Mouse (Mus musculus) kidney, postnatal 4 days (tissue): Measurements from ENCODE around the gene Ndufa4.
"Not testable (repeated sequence)": the region's sequence is repeated elsewhere in the genome, so short reads cannot be mapped to it uniquely, and the experiment has no call there.

Experiments
- DNase-seq, 2 experiments: peaks; one replicate each; pipeline ENCODE4 v3.0.0; 2021; ENCODE audit warnings: mixed read lengths in 2 of 2

Ndufa4 gene

GRCm38 (mm10) chr6:11907269-11908032 lies at the start of gene Ndufa4, which contains the start of gene Phf14:
TSS of gene Ndufa4 (minus strand) at chr6:11907497.
TSS of gene Phf14 (plus strand) at chr6:11907809.
- DNase-seq = peak; percentile 92 to 95

DNA sequence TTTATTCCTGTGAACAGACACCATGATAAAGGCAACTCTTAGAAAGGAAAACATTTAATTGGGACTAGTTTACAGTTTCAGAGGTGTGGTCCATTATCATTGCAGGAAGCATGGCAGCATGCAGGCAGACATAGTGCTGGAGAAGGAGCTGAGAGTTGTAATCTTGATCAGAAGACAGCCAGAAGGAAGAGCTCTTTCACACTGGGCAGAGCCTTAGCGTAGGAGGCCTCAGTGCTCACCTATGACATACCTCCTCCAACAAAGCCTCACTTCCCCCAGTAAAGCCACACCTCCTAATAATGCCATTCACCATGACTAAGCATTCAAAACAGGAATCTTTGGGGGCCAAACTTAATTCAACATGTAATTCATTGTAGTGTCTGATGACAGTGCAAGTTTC lies 40.8 kb upstream of the Ndufa4 start:
- no peak for DNase-seq

- no peak for DNase-seq
These were observed 34.8 kb upstream of the Ndufa4 start for GRCm38 (mm10) chr6:11942089-11942488.

GRCm38 (mm10) chr6:11940895-11941294 lies 33.6 kb upstream of the Ndufa4 start:
- DNase-seq = no peak

GRCm38 (mm10) chr6:11933403-11933802 lies 26.1 kb upstream of the Ndufa4 start:
- no peak for DNase-seq

DNA sequence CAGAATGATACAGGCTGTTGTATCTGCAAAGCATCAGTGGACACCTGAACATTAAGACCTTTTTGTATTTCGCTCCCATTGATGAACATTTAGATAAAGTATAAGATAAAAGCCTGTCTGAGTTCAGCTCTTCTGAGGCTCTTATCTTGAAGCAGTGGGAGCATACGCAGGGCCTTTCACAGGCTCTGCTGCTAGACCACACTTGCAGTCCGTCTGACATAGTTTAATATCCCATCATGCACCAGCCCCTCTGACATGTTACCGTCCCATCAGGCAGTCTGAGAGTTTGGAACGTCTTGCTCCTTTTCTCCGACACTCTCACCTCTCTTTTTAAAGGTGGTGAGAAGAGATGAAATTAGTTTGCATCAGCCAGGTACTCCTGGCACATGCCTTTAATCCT lies 20.2 kb upstream of the Ndufa4 start:
- DNase-seq = peak in 1 of 2 experiments; percentile 6

DNA sequence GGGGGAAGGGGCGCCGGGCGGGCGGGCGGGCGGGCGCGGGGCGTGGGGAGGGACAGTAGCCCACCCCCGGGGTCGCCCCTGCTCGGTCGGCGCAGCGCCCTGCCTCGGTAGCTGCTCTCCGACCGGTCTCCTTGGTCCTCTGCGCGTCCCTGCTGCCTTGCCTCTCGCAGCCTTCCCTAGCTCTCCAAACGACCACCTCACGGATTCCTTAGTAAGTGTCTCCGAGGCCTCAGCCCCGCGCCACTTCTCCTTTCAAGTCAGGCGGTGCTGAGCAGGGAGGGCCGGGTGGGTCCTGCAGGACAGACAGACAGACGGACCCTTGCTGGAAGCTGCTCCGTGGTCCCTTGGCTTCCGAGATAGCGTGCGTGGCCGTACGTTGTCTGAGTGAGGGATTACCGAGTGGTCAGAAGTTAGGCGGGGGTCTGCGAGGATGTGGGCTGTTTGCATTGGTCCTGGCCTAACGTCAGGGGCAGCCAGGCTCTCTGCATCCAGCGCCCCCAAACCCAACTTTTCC lies 18.8 kb upstream of the Ndufa4 start:
- DNase-seq = peak; percentile 65 to 78

GRCm38 (mm10) chr6:11925496-11926041 lies 18.3 kb upstream of the Ndufa4 start:
- DNase-seq = peak; percentile 91 to 95

DNA sequence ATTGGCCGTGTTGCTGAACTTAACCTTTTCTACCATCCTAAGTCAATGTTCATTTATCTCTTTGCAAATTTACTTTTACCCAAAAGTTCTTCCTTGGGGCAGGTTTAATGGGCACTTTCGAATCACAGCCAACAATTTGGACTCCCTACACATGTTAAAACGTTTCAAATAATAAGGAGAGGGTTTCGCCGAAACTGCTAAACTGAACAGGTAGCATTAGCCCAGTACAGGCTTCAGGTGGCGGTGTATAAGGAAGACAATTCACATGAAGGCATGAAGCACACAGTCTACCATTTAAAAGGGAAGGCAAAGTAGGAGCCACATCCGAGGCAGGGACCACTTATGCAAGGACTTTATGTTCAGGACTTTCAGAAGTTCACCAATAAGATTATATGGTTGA lies 873 bp upstream of the Ndufa4 start:
- no peak for DNase-seq

DNA sequence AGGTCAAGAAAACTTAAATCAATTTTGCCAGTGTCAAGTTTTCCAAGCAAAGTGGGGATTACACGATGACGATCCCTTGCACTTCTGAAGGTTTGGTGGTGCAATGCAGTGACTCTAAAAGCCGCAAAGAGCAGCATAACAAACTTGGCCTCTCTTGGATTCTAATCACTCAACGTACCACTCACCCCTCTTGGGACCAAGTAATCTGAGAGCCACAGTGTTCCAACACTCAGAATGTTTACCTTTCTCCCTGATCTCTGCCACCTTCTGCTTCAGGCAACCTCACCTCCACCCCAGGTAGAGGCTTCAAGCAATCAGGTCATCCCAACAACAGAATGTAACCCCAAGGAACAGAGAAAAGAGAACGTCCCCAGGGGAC lies 418 bp downstream of the Ndufa4 start:
- no peak for DNase-seq

- no peak for DNase-seq
These were observed 6.4 kb downstream of the Ndufa4 start for GRCm38 (mm10) chr6:11900809-11901310.

- not testable (repeated sequence) for DNase-seq
These were observed 31.9 kb downstream of the Ndufa4 start for GRCm38 (mm10) chr6:11875364-11875763.
